Mouse (Mus musculus) brain, embryonic 14.5 days (tissue): Measurements from ENCODE around the gene Gm5901.

Source experiments
- CTCF ChIP-seq: fragments of 200-500 bp; IDR thresholded peaks from 2 replicates; pipeline ENCODE4 v1.5.1; 2012; ENCODE audit warnings: inconsistent platforms, mild to moderate bottlenecking, moderate library complexity, borderline replicate concordance; ENCODE audit not compliant: insufficient read depth, insufficient read length; ENCODE audit errors: extremely low read depth
- POLR2A ChIP-seq: fragments of 200-500 bp; IDR thresholded peaks from 2 replicates; pipeline ENCODE4 v1.6.1; 2012; ENCODE audit warnings: mild to moderate bottlenecking, inconsistent platforms, borderline replicate concordance; ENCODE audit not compliant: poor library complexity, insufficient read depth, insufficient read length, severe bottlenecking; ENCODE audit errors: extremely low read depth

- no peak for TF ChIP-seq CTCF
- no peak for TF ChIP-seq POLR2A
Observed at GRCm38 (mm10) chr7:105396126-105396525, 21.3 kb downstream of the Gm5901 start.
